Mouse (Mus musculus) E14TG2a.4 (cell line): ENCODE measurements around the gene Atxn7.
A peak's percentile ranks its signal among the peaks of the same experiment; 100 is the strongest.

Source experiments
- H3K27me3 ChIP-seq: 2 replicates; pipeline ENCODE4 v1.6.1; 2014; ENCODE audit warnings: low read length, control low read depth; ENCODE audit not compliant: insufficient read depth
- H3K36me3 ChIP-seq: 2 replicates; pipeline ENCODE4 v1.6.1; 2014; ENCODE audit warnings: low read length, control low read depth; ENCODE audit not compliant: insufficient read depth
- H3K4me1 ChIP-seq: replicated peaks from 2 replicates; pipeline ENCODE4 v1.6.1; 2014; ENCODE audit warnings: low read depth, low read length, control low read depth
- H3K4me3 ChIP-seq: replicated peaks from 2 replicates; pipeline ENCODE4 v1.5.1; 2014; ENCODE audit warnings: mild to moderate bottlenecking, low read length
- H3K9me3 ChIP-seq: 2 replicates; pipeline ENCODE4 v1.6.1; 2014; ENCODE audit warnings: low read length, control low read depth
- CTCF ChIP-seq: conservative IDR thresholded peaks from 2 replicates; pipeline ENCODE4 v1.5.1; 2014; ENCODE audit warnings: low read length
- NANOG ChIP-seq: IDR thresholded peaks from 2 replicates; pipeline ENCODE4 v1.6.1; 2014; ENCODE audit warnings: borderline replicate concordance, low read length, mixed read lengths
- POU5F1 ChIP-seq: IDR thresholded peaks from 2 replicates; pipeline ENCODE4 v1.6.1; 2014; ENCODE audit warnings: low read length, borderline replicate concordance

Atxn7 gene

GRCm38 (mm10) chr14:14104213-14104929, 143.1 kb downstream of the Atxn7 start:
- Histone ChIP-seq H3K27me3 (no peaks in the 10 kb centered on the region), H3K36me3 (peaks cover 9% of the 10 kb centered on the region; the same call in 1 of the 2 replicates), H3K9me3 (no peaks in the 10 kb centered on the region), H3K4me3 (no peak overlapping the region), H3K4me1 (no peaks in the 10 kb centered on the region)
- TF ChIP-seq NANOG (no peak), POU5F1 (no peak), CTCF (no peak)

GRCm38 (mm10) chr14:14104930-14105318, 143.7 kb downstream of the Atxn7 start:
- Histone ChIP-seq H3K4me3 (no peak overlapping the region), H3K4me1 (no peaks in the 10 kb centered on the region), H3K27me3 (no peaks in the 10 kb centered on the region)

GRCm38 (mm10) chr14:14110710-14111109, 149.5 kb downstream of the Atxn7 start:
- H3K27me3 ChIP-seq = no peaks in the 10 kb centered on the region
- H3K9me3 ChIP-seq = peaks cover 13% of the 10 kb centered on the region
- no peaks in the 10 kb centered on the region for H3K4me1 ChIP-seq
- TF ChIP-seq POU5F1 = no peak
- no peak for TF ChIP-seq NANOG
- no peak for TF ChIP-seq CTCF
- H3K4me3 ChIP-seq = no peak overlapping the region
- peaks cover 52% of the 10 kb centered on the region for H3K36me3 ChIP-seq

More at GRCm38 (mm10) chr14:14104930-14105318, 143.7 kb downstream of the Atxn7 start:
- TF ChIP-seq NANOG (no peak), CTCF (no peak), POU5F1 (no peak)
- Histone ChIP-seq H3K9me3 (no peaks in the 10 kb centered on the region), H3K36me3 (peaks cover 9% of the 10 kb centered on the region; the same call in 1 of the 2 replicates)

GRCm38 (mm10) chr14:14120230-14121096, 159.2 kb downstream of the Atxn7 start, which contains the start of gene Psmd6:
TSS of gene Psmd6 (minus strand) at chr14:14120984.
- Histone ChIP-seq H3K36me3 (peaks cover 43% of the 10 kb centered on the region), H3K4me3 (peak within 1 kb of the TSS; percentile 97), H3K9me3 (peaks cover 16% of the 10 kb centered on the region), H3K4me1 (peaks cover 14% of the 10 kb centered on the region), H3K27me3 (no peaks in the 10 kb centered on the region)
- no peak for TF ChIP-seq POU5F1
- peak; percentile 87 for TF ChIP-seq CTCF
